Mouse (Mus musculus) monocyte, adult 59 days (primary cell): Measurements from ENCODE around the gene Lilra5. TPM values are rescaled to one million over a fixed set of nuclear protein-coding genes. Genes with fewer than 3 reads are reported as not detected.

Source experiments
- total RNA-seq, 2 experiments: library from RNA; stranded (reverse); gene quantifications; one replicate each; pipeline ENCODE4 v1.2.4; 2023

Gene Lilra5
- total RNA-seq: 10 to 100 TPM; 25.6 to 26.7 TPM

GRCm38 (mm10) chr7:4237454-4237853, at the start of gene Lilra5:
TSS of gene Lilra5 (plus strand) at chr7:4237754.

Other genes with a start within 250 kb of the Lilra5 start
- 100 to 1,000 TPM; 136 to 147 TPM for gene Lair1, start 174.6 kb upstream of the Lilra5 start, total RNA-seq
- not detected for gene Ttyh1, start 118.3 kb upstream of the Lilra5 start, total RNA-seq
- gene Leng8, start 100.7 kb upstream of the Lilra5 start, total RNA-seq: 100 to 1,000 TPM; 344 to 351 TPM
- gene Leng9, start 87.4 kb upstream of the Lilra5 start, total RNA-seq: 10 to 100 TPM; 22.2 to 26.5 TPM
- not detected for gene Cdc42ep5, start 72.9 kb upstream of the Lilra5 start, total RNA-seq
- gene Ncr1, start 100.0 kb downstream of the Lilra5 start, total RNA-seq: not detected
- under 1 TPM in 1 of 2 experiments, not detected in 1; 0.09 TPM for gene Gp6, start 160.0 kb downstream of the Lilra5 start, total RNA-seq
- 1 to 10 TPM; 5.4 to 7.3 TPM for gene Rdh13, start 207.9 kb downstream of the Lilra5 start, total RNA-seq
- gene Eps8l1, start 222.9 kb downstream of the Lilra5 start, total RNA-seq: 1 to 10 TPM; 7.9 to 9.9 TPM